Mouse (Mus musculus) spleen, postnatal 14 days (tissue): ENCODE results near the gene Tank.

ENCODE experiments used
- DNase-seq, 2 experiments: peaks; one replicate each; pipeline ENCODE4 v3.0.0; 2021 to 2022; ENCODE audit warnings: low spot score in 2 of 2

Gene Tank

GRCm38 (mm10) chr2:61578433-61578832 lies at the start of gene Tank:
Gene Tank, plus strand, starts transcription at chr2:61578585.
- DNase-seq: peak in 1 of 2 experiments; percentile 17

- DNase-seq: no peak
Observed at GRCm38 (mm10) chr2:61532326-61532725, 46.1 kb upstream of the Tank start.

GRCm38 (mm10) chr2:61533131-61533530 lies 45.3 kb upstream of the Tank start:
- DNase-seq: no peak

GRCm38 (mm10) chr2:61536901-61537300 lies 41.5 kb upstream of the Tank start:
- DNase-seq: no peak

GRCm38 (mm10) chr2:61539378-61539777 lies 39.0 kb upstream of the Tank start:
- DNase-seq: no peak

- no peak for DNase-seq
Observed at GRCm38 (mm10) chr2:61542426-61542825, 36.0 kb upstream of the Tank start.

GRCm38 (mm10) chr2:61545666-61546065 lies 32.7 kb upstream of the Tank start:
- DNase-seq: no peak

- no peak for DNase-seq
Observed at GRCm38 (mm10) chr2:61548021-61548420, 30.4 kb upstream of the Tank start.

GRCm38 (mm10) chr2:61551680-61552079 lies 26.7 kb upstream of the Tank start:
- DNase-seq: no peak

- no peak for DNase-seq
Observed at GRCm38 (mm10) chr2:61555367-61555766, 23.0 kb upstream of the Tank start.

- no peak for DNase-seq
Observed at GRCm38 (mm10) chr2:61555825-61556224, 22.6 kb upstream of the Tank start.

- DNase-seq: no peak
Observed at GRCm38 (mm10) chr2:61556639-61557038, 21.7 kb upstream of the Tank start.

GRCm38 (mm10) chr2:61557848-61558471 lies 20.4 kb upstream of the Tank start:
- no peak for DNase-seq

- no peak for DNase-seq
Observed at GRCm38 (mm10) chr2:61561058-61561457, 17.3 kb upstream of the Tank start.

GRCm38 (mm10) chr2:61563202-61563601 lies 15.2 kb upstream of the Tank start:
- no peak for DNase-seq

GRCm38 (mm10) chr2:61567045-61567783 lies 11.2 kb upstream of the Tank start:
- DNase-seq: no peak

GRCm38 (mm10) chr2:61569181-61569580 lies 9.2 kb upstream of the Tank start:
- no peak for DNase-seq

- DNase-seq: no peak
Observed at GRCm38 (mm10) chr2:61571343-61571955, 6.9 kb upstream of the Tank start.

GRCm38 (mm10) chr2:61576497-61576896 lies 1.9 kb upstream of the Tank start:
- no peak for DNase-seq

GRCm38 (mm10) chr2:61576928-61577695 lies 1.3 kb upstream of the Tank start:
- DNase-seq: no peak

GRCm38 (mm10) chr2:61577696-61578062 lies 706 bp upstream of the Tank start:
- DNase-seq: peak in 1 of 2 experiments; percentile 9

- DNase-seq: no peak
Observed at GRCm38 (mm10) chr2:61579501-61579990, 1.2 kb downstream of the Tank start.
